Mouse (Mus musculus) cerebellum, adult 2 months (tissue): ENCODE results near the gene Zfp704.

Experiments used
- CTCF ChIP-seq: fragments of 200-500 bp; IDR thresholded peaks from 2 replicates; pipeline ENCODE4 v1.5.1; 2011; ENCODE audit warnings: low read depth, mild to moderate bottlenecking, control low read depth, low read length, moderate library complexity, borderline replicate concordance; ENCODE audit not compliant: insufficient read depth
- POLR2A ChIP-seq: fragments of 200-500 bp; IDR thresholded peaks from 2 replicates; pipeline ENCODE4 v1.6.1; 2011; ENCODE audit warnings: low read length, control low read depth, borderline replicate concordance; ENCODE audit not compliant: insufficient read depth

GRCm38 (mm10) chr3:9504371-9504770 lies 105.5 kb downstream of the Zfp704 start:
- TF ChIP-seq CTCF (no peak), POLR2A (no peak)
